Mouse (Mus musculus): ENCODE measurements at regions not wholly inside any gene's neighbourhood (a gene's known extent, or its start where the extent isn't known, plus 50 kb on each side); places are given as distances from the start of the nearest gene placed in this dataset.

- TF ChIP-seq EP300 (IDR thresholded peaks at IDR 0.05; ENCODE audit: low read depth) (no peak), CTCF (IDR thresholded peaks at IDR 0.05; ENCODE audit: low read depth) (no peak)
Measured at GRCm38 (mm10) chr6:101473956-101474355, 96.3 kb upstream of the Pdzrn3 start.
